Mouse (Mus musculus) spleen, adult 2 months (tissue): ENCODE measurements around the gene Sspn.

Experiments
- CTCF ChIP-seq: fragments of 200-500 bp; IDR thresholded peaks from 2 replicates; pipeline ENCODE4 v1.5.1; 2011; ENCODE audit warnings: mild to moderate bottlenecking, inconsistent platforms; ENCODE audit not compliant: insufficient read depth, insufficient read length, insufficient replicate concordance; ENCODE audit errors: extremely low read depth
- POLR2A ChIP-seq: fragments of 200-500 bp; IDR thresholded peaks from 2 replicates; pipeline ENCODE4 v1.6.1; 2011; ENCODE audit warnings: low read depth, low read length, inconsistent platforms

GRCm38 (mm10) chr6:145883668-145884067 lies 47.8 kb upstream of the Sspn start:
- TF ChIP-seq CTCF (no peak), POLR2A (no peak)
